Mouse (Mus musculus): ENCODE measurements at regions not wholly inside any gene's neighbourhood (a gene's known extent, or its start where the extent isn't known, plus 50 kb on each side); places are given as distances from the start of the nearest gene placed in this dataset.

GRCm38 (mm10) chr10:48877477-48878473 is 910.8 kb downstream of the Grik2 start:
- Histone ChIP-seq H3K4me3 (ENCODE audit: low read depth, low read length) (no peak overlapping the region), H3K27me3 (ENCODE audit: insufficient read depth, low read length) (no peaks in the 10 kb centered on the region), H3K36me3 (ENCODE audit: insufficient read depth) (no peaks in the 10 kb centered on the region), H3K27ac (ENCODE audit: low read depth, low read length) (no peak overlapping the region), H3K9me3 (ENCODE audit: low read length) (no peaks in the 10 kb centered on the region), H3K4me1 (ENCODE audit: insufficient read depth) (no peaks in the 10 kb centered on the region), H3K9ac (no peak overlapping the region), H3K4me2 (ENCODE audit: low read depth) (no peak overlapping the region)
- TF ChIP-seq CTCF (IDR thresholded peaks at IDR 0.05; ENCODE audit: low read depth) = no peak
- WGBS = 50% methylated on average over 8 of the region's 8 CpGs
- DNase-seq = peak; percentile 5
- peak; percentile 72; the same call in 1 of the 2 replicates for ATAC-seq

DNA sequence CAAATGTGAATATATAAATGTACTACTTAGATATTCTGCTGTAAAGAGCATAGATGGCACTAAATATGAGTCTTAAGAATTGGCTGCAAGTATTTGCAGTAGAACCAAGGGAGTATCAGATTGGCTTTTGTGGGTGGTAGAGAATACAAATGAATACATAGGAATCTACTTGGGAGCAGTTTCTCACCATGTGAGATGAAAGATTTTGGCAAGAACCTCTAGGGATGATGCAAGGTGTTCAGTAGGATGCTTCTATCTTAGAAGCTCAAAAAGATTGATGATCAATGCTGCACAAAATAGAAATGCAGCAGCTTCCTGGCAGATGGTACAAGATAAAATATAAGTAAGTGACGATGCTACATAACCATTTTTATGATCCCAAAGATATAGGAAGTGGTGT is 915.6 kb downstream of the Grik2 start:
- H3K27me3 ChIP-seq (ENCODE audit: insufficient read depth, low read length) = no peaks in the 10 kb centered on the region
- no peak overlapping the region for H3K9ac ChIP-seq
- H3K9me3 ChIP-seq (ENCODE audit: low read length) = no peaks in the 10 kb centered on the region
- no peak overlapping the region for H3K4me3 ChIP-seq (ENCODE audit: low read depth, low read length)
- no peak overlapping the region for H3K27ac ChIP-seq (ENCODE audit: low read depth, low read length)
- H3K36me3 ChIP-seq (ENCODE audit: insufficient read depth) = no peaks in the 10 kb centered on the region
- DNase-seq (no peak), ATAC-seq (no peak)
- 93% methylated on average over 1 of the region's 1 CpGs for WGBS
- no peaks in the 10 kb centered on the region for H3K4me1 ChIP-seq (ENCODE audit: insufficient read depth)
- TF ChIP-seq CTCF (IDR thresholded peaks at IDR 0.05; ENCODE audit: low read depth) = no peak
- no peak overlapping the region for H3K4me2 ChIP-seq (ENCODE audit: low read depth)
